Mouse (Mus musculus) lung, postnatal 14 days (tissue): ENCODE results near the gene Zfp799.

Experiments
- DNase-seq: peaks from one replicate; pipeline ENCODE4 v3.0.0; 2021

Gene Zfp799

DNA sequence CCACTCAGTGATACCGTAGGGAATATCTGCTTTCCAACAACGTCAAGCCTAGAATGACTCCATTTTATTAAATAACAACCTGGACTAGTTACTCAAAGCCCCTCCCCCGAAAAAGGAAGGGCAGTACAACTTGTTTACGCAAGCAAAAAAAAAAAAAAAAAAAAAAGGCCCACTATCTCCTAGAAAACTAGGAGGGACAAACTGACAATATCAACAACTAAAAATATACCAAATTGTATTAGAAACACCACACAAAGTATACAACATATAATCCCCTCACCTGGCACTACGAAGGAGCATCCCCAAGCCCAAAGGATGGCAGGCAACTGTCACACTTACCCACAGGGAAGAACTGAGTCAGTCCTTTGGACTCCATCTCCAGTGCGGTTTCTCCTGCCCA, 43.1 kb downstream of the Zfp799 start:
- no peak for DNase-seq

DNA sequence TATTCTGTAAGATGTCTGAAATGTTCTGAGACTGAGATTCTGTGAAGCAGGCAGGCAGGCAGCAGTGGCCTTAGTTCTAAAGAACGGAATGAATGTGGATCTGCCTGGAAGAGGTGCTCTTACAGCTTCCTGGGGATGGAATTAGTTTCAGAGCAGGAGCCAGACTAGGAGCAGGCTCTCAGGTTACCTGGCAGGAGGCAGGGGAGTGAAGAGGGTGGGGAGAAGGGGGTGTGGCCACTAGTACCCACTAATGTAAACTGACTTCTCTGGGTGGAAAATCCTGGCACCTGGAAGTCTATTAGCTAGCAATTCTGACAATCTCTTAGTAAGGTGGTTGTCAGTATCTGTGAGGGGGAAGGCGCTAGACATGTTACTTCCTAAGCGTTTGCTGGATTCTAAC, 44.4 kb downstream of the Zfp799 start:
- DNase-seq = no peak

GRCm38 (mm10) chr17:32777564-32777963, 52.5 kb downstream of the Zfp799 start:
- DNase-seq = no peak

DNA sequence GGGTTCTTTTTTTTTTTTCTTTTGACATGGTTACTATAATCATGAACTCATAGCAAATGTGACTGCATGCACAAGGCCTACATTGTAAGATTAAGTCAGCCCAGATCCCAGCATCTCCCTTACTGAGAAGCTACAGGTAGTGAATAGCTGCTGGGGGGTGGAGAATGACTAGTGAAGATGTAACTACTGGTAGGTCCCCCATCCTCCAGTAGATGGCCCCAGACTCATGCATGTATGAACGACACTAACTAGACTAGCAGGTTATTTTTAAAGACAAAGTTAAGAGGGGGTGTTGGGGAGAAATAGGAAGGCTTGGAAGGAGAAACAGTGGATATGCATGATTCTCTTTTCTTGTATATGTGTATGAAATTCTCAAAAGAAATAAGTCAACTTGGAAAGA, 58.8 kb downstream of the Zfp799 start:
- DNase-seq = no peak

GRCm38 (mm10) chr17:32766422-32766821, 63.6 kb downstream of the Zfp799 start:
- no peak for DNase-seq
